8 mouse cellular contexts compared by ENCODE assay signal in genomic region chr7:4556256-4557166, GRCm38 (mm10). TPM values are rescaled to one million over a fixed set of nuclear protein-coding genes. Genes with fewer than 3 reads are reported as not detected.
A peak's percentile ranks its signal among the peaks of the same experiment; 100 is the strongest.
DNase-seq lines count a peak whose midpoint lies in the region; ATAC-seq and TF ChIP-seq lines count a peak whose summit lies in the region.

No protein-coding gene starts in this region.

- 0 out of 2 replicates have a peak, but pooled peaks cover 2% of the 10 kb centered on the region for H3K4me1 ChIP-seq in hindbrain, embryonic 14.5 days (replicated peaks; ENCODE audit: control insufficient read depth, insufficient read depth, low read length)

- WGBS in hindbrain, embryonic 14.5 days, result 20% methylated on average over 15 of the region's 15 CpGs

- CTCF ChIA-PET in Patski (lab: Charles Lee), result no interaction called here

- ATAC-seq in Patski, result peak; percentile 95
- peak; percentile 97 for ATAC-seq in hindbrain, embryonic 14.5 days (ENCODE audit: low FRiP score)

- peak overlapping the region; percentile 39 for H3K4me2 ChIP-seq in hindbrain, embryonic 14.5 days (replicated peaks)

- H3K36me3 ChIP-seq in hindbrain, embryonic 14.5 days (replicated peaks; ENCODE audit: control insufficient read depth, insufficient read depth), result no peaks in the 10 kb centered on the region

- in situ Hi-C loops in Patski (cut with MboI; ENCODE audit: low pct_unique_long_range_greater_than_20kb), result loop anchor here (10.0 kb wide), 1 partner anchor 248 kb away; no protein-coding TSS in a partner anchor

- peak; percentile 27 for DNase-seq in Patski (ENCODE audit: low read depth, low spot score)
- DNase-seq in cerebellum, postnatal 10 days, result peak; percentile 89 to 91
- DNase-seq in frontal cortex, postnatal 10 days (ENCODE audit: low spot score in 2 of 2), result peak; percentile 50 to 76
- DNase-seq in hindbrain, embryonic 14.5 days (ENCODE audit: low spot score), result peak; percentile 93
- DNase-seq in layer of hippocampus, postnatal 25 days (ENCODE audit: extremely low spot score in 1 of 2, low spot score in 1 of 2), result peak; percentile 70 to 85
- DNase-seq in lung, postnatal 14 days, result peak; percentile 79
- DNase-seq in retina, postnatal 1 day, result peak; percentile 94
- peak; percentile 88 for DNase-seq in thymus, postnatal 4 days

- TF ChIP-seq CTCF in Patski (IDR thresholded peaks at IDR 0.05), result peak; percentile 96

- peak overlapping the region; percentile 15 for H3K4me3 ChIP-seq in hindbrain, embryonic 14.5 days (replicated peaks; ENCODE audit: low read length)

- POLR2A ChIA-PET in Patski (lab: Charles Lee), result no interaction called here

- H3K9me3 ChIP-seq in hindbrain, embryonic 14.5 days (ENCODE audit: control insufficient read depth, low read length), result no peaks in the 10 kb centered on the region

- H3K27ac ChIP-seq in hindbrain, embryonic 14.5 days, result peak overlapping the region; percentile 55

- H3K27me3 ChIP-seq in Patski, result peaks cover 17% of the 10 kb centered on the region
- H3K27me3 ChIP-seq in hindbrain, embryonic 14.5 days (ENCODE audit: control insufficient read depth, insufficient read depth, low read length), result no peaks in the 10 kb centered on the region

- peak overlapping the region; percentile 50 for H3K9ac ChIP-seq in hindbrain, embryonic 14.5 days

RNA-seq across cellular contexts. Expression of gene Syt5, which starts 9.2 kb away (rescaled TPM):
- polyA plus RNA-seq in Patski (2021), result 0.12 TPM
- polyA plus RNA-seq in hindbrain, embryonic 14.5 days (2014; fragmentation: Nextera tagmentation; extraction: Ambion mirVana), result 77.0 and 90.9 TPM in 2 replicates
- total RNA-seq in layer of hippocampus, postnatal 25 days (2021), result 100 to 1,000 TPM; 213 to 232 TPM

RNA-seq across cellular contexts. Expression of gene Dnaaf3, which starts 24.3 kb away (rescaled TPM):
- 1.9 TPM for polyA plus RNA-seq in Patski (2021)
- 1.0 and 1.5 TPM in 2 replicates for polyA plus RNA-seq in hindbrain, embryonic 14.5 days (2014; fragmentation: Nextera tagmentation; extraction: Ambion mirVana)
- under 1 TPM; 0.34 to 0.38 TPM for total RNA-seq in layer of hippocampus, postnatal 25 days (2021)

RNA-seq across cellular contexts. Expression of gene Tnni3, which starts 32.5 kb away (rescaled TPM):
- polyA plus RNA-seq in Patski (2021), result 0.33 TPM
- polyA plus RNA-seq in hindbrain, embryonic 14.5 days (2014; fragmentation: Nextera tagmentation; extraction: Ambion mirVana), result 0.36 and 0.46 TPM in 2 replicates
- under 1 TPM in 1 of 2 experiments, not detected in 1; 0.44 TPM for total RNA-seq in layer of hippocampus, postnatal 25 days (2021)

RNA-seq across cellular contexts. Expression of gene Tnnt1, which starts 40.3 kb away (rescaled TPM):
- polyA plus RNA-seq in Patski (2021), result not detected
- polyA plus RNA-seq in hindbrain, embryonic 14.5 days (2014; fragmentation: Nextera tagmentation; extraction: Ambion mirVana), result 1.8 and 3.9 TPM in 2 replicates
- total RNA-seq in layer of hippocampus, postnatal 25 days (2021), result 1 to 10 TPM; 1.5 to 1.9 TPM

RNA-seq across cellular contexts. Expression of gene Ptprh, which starts 47.3 kb away (rescaled TPM):
- not detected for polyA plus RNA-seq in Patski (2021)
- polyA plus RNA-seq in hindbrain, embryonic 14.5 days (2014; fragmentation: Nextera tagmentation; extraction: Ambion mirVana), result 0.17 and 0.55 TPM in 2 replicates
- under 1 TPM; 0.27 to 0.42 TPM for total RNA-seq in layer of hippocampus, postnatal 25 days (2021)

Comparison
In these comparisons a context has a peak if more than half of its experiments do, and no peak if none do; other contexts are left out.
1. Peak in every context shown above with its lines: DNase-seq, ATAC-seq, H3K4me3 ChIP-seq and H3K27ac ChIP-seq.
2. DNase-seq: peak in every context shown above with its lines; median percentile 94 in retina, postnatal 1 day; 93 in hindbrain, embryonic 14.5 days; 90 in cerebellum, postnatal 10 days; 88 in thymus, postnatal 4 days; 79 in lung, postnatal 14 days; 78 in layer of hippocampus, postnatal 25 days; 63 in frontal cortex, postnatal 10 days; 27 in Patski.
3. RNA of gene Syt5, which starts 9.2 kb away (polyA plus RNA-seq): 77.0 to 90.9 TPM in hindbrain, embryonic 14.5 days; 0.12 TPM in Patski (single experiment); every median in the first group is over 10 times any median in the second.